Mouse (Mus musculus) granulocyte monocyte progenitor cell, adult 5-6 weeks (primary cell): ENCODE data around the gene Olfr472. TPM values are rescaled to one million over a fixed set of nuclear protein-coding genes. Genes with fewer than 3 reads are reported as not detected.
"Not testable (repeated sequence)": the region's sequence is repeated elsewhere in the genome, so short reads cannot be mapped to it uniquely, and the experiment has no call there.

Experiments used
- ATAC-seq: replicated peaks from 2 replicates; pipeline ENCODE4 v1.8.0; 2016; ENCODE audit warnings: mild to moderate bottlenecking, moderate TSS enrichment, inconsistent platforms; ENCODE audit not compliant: poor library complexity, severe bottlenecking
- total RNA-seq, 2 experiments: library from RNA; stranded (forward) in 1 of 2; stranded (reverse) in 1 of 2; fragments of 200-712, 200-1000 nt in 1 of 2; fragments of >200 nt in 1 of 2; fragmentation: Nextera tagmentation in 1 of 2; gene quantifications; 2 replicates each; pipeline ENCODE4 v1.2.3; 2014 to 2017

Olfr472 gene
- total RNA-seq (2014; fragmentation: Nextera tagmentation) (not detected in 2 replicates), total RNA-seq (2017) (0.05 TPM in 1 of 2 replicates, not detected in the other)

GRCm38 (mm10) chr7:107897602-107898001 is at the start of gene Olfr472:
Gene Olfr472 (plus strand): TSS chr7:107897902.
- no peak for ATAC-seq

GRCm38 (mm10) chr7:107930146-107930545 is 32.4 kb downstream of the Olfr472 start, which contains the start of gene Olfr473:
Gene Olfr473 (plus strand): TSS chr7:107930446.
- no peak for ATAC-seq

DNA sequence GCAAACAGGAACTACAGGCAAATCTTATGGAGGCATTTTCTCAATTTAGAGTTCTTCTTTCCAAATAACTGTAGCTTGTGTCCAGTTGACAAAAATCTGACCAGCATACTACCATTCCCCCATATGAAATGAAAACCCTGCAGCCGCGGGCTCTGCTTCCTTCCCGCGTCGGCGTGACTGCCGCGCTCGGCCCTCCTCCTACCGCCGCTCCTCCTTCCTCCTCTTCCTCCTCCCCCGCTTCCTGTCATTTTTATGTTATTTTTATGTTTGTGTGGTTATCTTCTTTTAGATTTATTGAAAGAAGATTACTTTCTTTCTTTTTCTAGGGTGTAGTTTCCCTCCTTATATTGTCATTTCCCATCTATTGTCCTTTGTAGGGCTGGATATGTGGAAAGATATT is 54.8 kb downstream of the Olfr472 start:
- ATAC-seq, result not testable (repeated sequence)

DNA sequence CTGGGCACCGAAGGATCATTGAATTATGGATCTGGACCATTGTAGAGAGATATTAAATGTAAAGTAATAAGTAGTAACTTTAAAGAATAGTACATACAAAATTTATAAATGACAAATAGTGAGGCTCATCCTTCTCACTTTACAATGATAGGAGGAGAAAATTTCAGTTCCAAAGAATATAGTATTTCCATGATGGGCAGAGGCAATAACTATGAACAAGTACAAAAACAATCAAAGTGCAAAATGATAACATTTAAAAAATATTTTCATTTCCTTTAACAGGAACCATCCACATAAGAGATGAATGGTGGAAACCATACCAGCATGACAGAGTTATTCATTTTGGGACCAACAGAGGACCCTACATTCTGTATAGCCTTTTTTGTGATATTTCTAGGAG is 56.6 kb downstream of the Olfr472 start, which contains the start of gene Olfr474:
TSS of gene Olfr474 (plus strand) at position 301 of the 400 bp plus-strand sequence.
- no peak for ATAC-seq

Other genes with a start within 250 kb of the Olfr472 start
- gene Cyb5r2, start 139.9 kb upstream of the Olfr472 start, total RNA-seq (2014; fragmentation: Nextera tagmentation), result not detected in 2 replicates
- gene Cyb5r2, start 139.9 kb upstream of the Olfr472 start, total RNA-seq (2017), result not detected in 2 replicates
- not detected in 2 replicates for gene Ovch2, start 96.7 kb upstream of the Olfr472 start, total RNA-seq (2014; fragmentation: Nextera tagmentation)
- not detected in 2 replicates for gene Ovch2, start 96.7 kb upstream of the Olfr472 start, total RNA-seq (2017)
- gene Olfr467, start 85.6 kb upstream of the Olfr472 start, total RNA-seq (2014; fragmentation: Nextera tagmentation), result not detected in 2 replicates
- not detected in 2 replicates for gene Olfr467, start 85.6 kb upstream of the Olfr472 start, total RNA-seq (2017)
- gene Olfr469, start 72.4 kb upstream of the Olfr472 start, total RNA-seq (2014; fragmentation: Nextera tagmentation), result not detected in 2 replicates
- not detected in 2 replicates for gene Olfr469, start 72.4 kb upstream of the Olfr472 start, total RNA-seq (2017)
- not detected in 2 replicates for gene Olfr470, start 50.4 kb upstream of the Olfr472 start, total RNA-seq (2014; fragmentation: Nextera tagmentation)
- gene Olfr470, start 50.4 kb upstream of the Olfr472 start, total RNA-seq (2017), result not detected in 2 replicates
- gene Olfr473, start 32.5 kb downstream of the Olfr472 start, total RNA-seq (2014; fragmentation: Nextera tagmentation), result not detected in 2 replicates
- not detected in 2 replicates for gene Olfr473, start 32.5 kb downstream of the Olfr472 start, total RNA-seq (2017)
- gene Olfr474, start 56.7 kb downstream of the Olfr472 start, total RNA-seq (2014; fragmentation: Nextera tagmentation), result not detected in 2 replicates
- gene Olfr474, start 56.7 kb downstream of the Olfr472 start, total RNA-seq (2017), result not detected in 2 replicates
- gene Olfr476, start 66.9 kb downstream of the Olfr472 start, total RNA-seq (2014; fragmentation: Nextera tagmentation), result not detected in 2 replicates
- not detected in 2 replicates for gene Olfr476, start 66.9 kb downstream of the Olfr472 start, total RNA-seq (2017)
- gene Olfr477, start 88.8 kb downstream of the Olfr472 start, total RNA-seq (2014; fragmentation: Nextera tagmentation), result not detected in 2 replicates
- not detected in 2 replicates for gene Olfr477, start 88.8 kb downstream of the Olfr472 start, total RNA-seq (2017)
- not detected in 2 replicates for gene Olfr478, start 136.1 kb downstream of the Olfr472 start, total RNA-seq (2014; fragmentation: Nextera tagmentation)
- not detected in 2 replicates for gene Olfr478, start 136.1 kb downstream of the Olfr472 start, total RNA-seq (2017)
- not detected in 2 replicates for gene Olfr479, start 152.8 kb downstream of the Olfr472 start, total RNA-seq (2014; fragmentation: Nextera tagmentation)
- gene Olfr479, start 152.8 kb downstream of the Olfr472 start, total RNA-seq (2017), result not detected in 2 replicates
- not detected in 2 replicates for gene Olfr480, start 169.4 kb downstream of the Olfr472 start, total RNA-seq (2014; fragmentation: Nextera tagmentation)
- not detected in 2 replicates for gene Olfr480, start 169.4 kb downstream of the Olfr472 start, total RNA-seq (2017)
- not detected in 2 replicates for gene Olfr481, start 182.0 kb downstream of the Olfr472 start, total RNA-seq (2014; fragmentation: Nextera tagmentation)
- not detected in 2 replicates for gene Olfr481, start 182.0 kb downstream of the Olfr472 start, total RNA-seq (2017)
- gene Olfr482, start 199.7 kb downstream of the Olfr472 start, total RNA-seq (2014; fragmentation: Nextera tagmentation), result not detected in 2 replicates
- 0.10 TPM in 1 of 2 replicates, not detected in the other for gene Olfr482, start 199.7 kb downstream of the Olfr472 start, total RNA-seq (2017)
- gene Olfr483, start 202.9 kb downstream of the Olfr472 start, total RNA-seq (2014; fragmentation: Nextera tagmentation), result not detected in 2 replicates
- gene Olfr483, start 202.9 kb downstream of the Olfr472 start, total RNA-seq (2017), result not detected in 2 replicates
- gene Olfr484, start 229.5 kb downstream of the Olfr472 start, total RNA-seq (2014; fragmentation: Nextera tagmentation), result not detected in 2 replicates
- not detected in 2 replicates for gene Olfr484, start 229.5 kb downstream of the Olfr472 start, total RNA-seq (2017)